Mouse (Mus musculus): ENCODE results near the gene Usp44. TPM values are rescaled to one million over a fixed set of nuclear protein-coding genes. Genes with fewer than 3 reads are reported as not detected.

Gene Usp44
- polyA plus RNA-seq, 1 experiment = 0.26 TPM

- no peaks in the 10 kb centered on the region; the same call in 1 of the 2 replicates for H3K4me1 ChIP-seq (ENCODE audit: control insufficient read depth, insufficient read depth, low read length)
- H3K4me3 ChIP-seq (ENCODE audit: insufficient read depth, low read length) = peak overlapping the region; percentile 73
- H3K27ac ChIP-seq (ENCODE audit: insufficient read depth, low read length) = no peak overlapping the region
- TF ChIP-seq POLR2A (IDR thresholded peaks at IDR 0.05; ENCODE audit: low read depth, low read length) (no peak), CTCF (IDR thresholded peaks at IDR 0.05; ENCODE audit: borderline replicate concordance, insufficient read depth, low read length) (no peak)
These were observed 57.2 kb downstream of the Usp44 start for GRCm38 (mm10) chr10:93888590-93888934.

GRCm38 (mm10) chr10:93888935-93889578 lies 57.7 kb downstream of the Usp44 start:
- Histone ChIP-seq H3K4me1 (ENCODE audit: control insufficient read depth, insufficient read depth, low read length) (no peaks in the 10 kb centered on the region; the same call in 1 of the 2 replicates), H3K4me3 (ENCODE audit: insufficient read depth, low read length) (peak overlapping the region; percentile 73), H3K27ac (ENCODE audit: insufficient read depth, low read length) (peak overlapping the region; percentile 55)
- no peak for TF ChIP-seq POLR2A (IDR thresholded peaks at IDR 0.05; ENCODE audit: low read depth, low read length)

- no peak for TF ChIP-seq CTCF (IDR thresholded peaks at IDR 0.05; ENCODE audit: borderline replicate concordance, insufficient read depth, low read length)
- TF ChIP-seq POLR2A (IDR thresholded peaks at IDR 0.05; ENCODE audit: low read depth, low read length) = peak; percentile 86
- H3K4me1 ChIP-seq (ENCODE audit: control insufficient read depth, insufficient read depth, low read length) = no peaks in the 10 kb centered on the region; the same call in 1 of the 2 replicates
- H3K4me3 ChIP-seq (ENCODE audit: insufficient read depth, low read length) = peak overlapping the region; percentile 73
- H3K27ac ChIP-seq (ENCODE audit: insufficient read depth, low read length) = peak overlapping the region; percentile 55
These were observed 58.2 kb downstream of the Usp44 start for GRCm38 (mm10) chr10:93889579-93889950.

DNA sequence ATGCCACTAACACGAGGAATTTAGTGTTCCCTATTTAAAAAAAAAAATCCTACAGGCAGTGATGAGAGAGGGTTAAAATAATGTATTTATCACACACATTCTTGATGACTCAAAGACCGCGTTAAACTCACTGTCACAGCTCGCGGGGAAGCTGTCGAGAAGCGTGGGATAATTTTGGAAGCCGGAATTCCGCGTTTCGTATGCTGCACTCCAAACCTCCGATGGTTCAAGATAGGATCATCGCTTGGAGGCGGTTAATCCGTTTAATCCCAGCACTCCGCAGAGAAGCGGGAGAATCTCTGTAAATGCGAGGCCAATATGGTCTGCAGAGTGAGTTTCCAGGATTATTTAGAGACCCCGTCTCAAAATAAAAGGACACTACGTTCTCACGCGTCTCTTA lies 58.6 kb downstream of the Usp44 start:
- peak overlapping the region; percentile 73 for H3K4me3 ChIP-seq (ENCODE audit: insufficient read depth, low read length)
- TF ChIP-seq CTCF (IDR thresholded peaks at IDR 0.05; ENCODE audit: borderline replicate concordance, insufficient read depth, low read length) = no peak
- TF ChIP-seq POLR2A (IDR thresholded peaks at IDR 0.05; ENCODE audit: low read depth, low read length) = no peak

DNA sequence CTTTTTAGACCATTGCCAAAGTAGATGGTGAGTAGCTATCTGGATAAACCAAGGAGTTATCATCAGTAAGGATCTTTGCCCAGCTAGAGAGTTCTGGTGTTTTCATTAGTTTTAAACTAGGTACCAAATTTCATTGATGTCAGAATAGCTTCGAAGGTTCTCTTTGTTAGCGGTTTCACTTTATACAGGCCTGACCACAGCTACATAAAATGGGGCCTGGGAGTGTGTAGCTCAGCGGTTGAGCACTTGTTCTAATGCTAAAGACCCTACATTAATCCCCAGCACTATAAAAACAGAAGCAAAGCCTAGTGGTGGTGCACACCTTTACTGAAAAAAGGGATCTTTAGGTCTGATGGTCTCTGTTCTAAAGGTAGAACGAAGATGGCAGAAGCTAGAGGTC lies 59.2 kb downstream of the Usp44 start:
- Histone ChIP-seq H3K4me1 (ENCODE audit: control insufficient read depth, insufficient read depth, low read length) (no peaks in the 10 kb centered on the region; the same call in 1 of the 2 replicates), H3K4me3 (ENCODE audit: insufficient read depth, low read length) (no peak overlapping the region; the same call in 1 of the 2 replicates), H3K27ac (ENCODE audit: insufficient read depth, low read length) (peak overlapping the region; percentile 30; the same call in 1 of the 2 replicates)
- no peak for TF ChIP-seq CTCF (IDR thresholded peaks at IDR 0.05; ENCODE audit: borderline replicate concordance, insufficient read depth, low read length)
- TF ChIP-seq POLR2A (IDR thresholded peaks at IDR 0.05; ENCODE audit: low read depth, low read length) = no peak

More for the DNA sequence above, 58.6 kb downstream of the Usp44 start:
- H3K4me1 ChIP-seq (ENCODE audit: control insufficient read depth, insufficient read depth, low read length) = no peaks in the 10 kb centered on the region; the same call in 1 of the 2 replicates
- peak overlapping the region; percentile 55; the same call in 1 of the 2 replicates for H3K27ac ChIP-seq (ENCODE audit: insufficient read depth, low read length)

DNA sequence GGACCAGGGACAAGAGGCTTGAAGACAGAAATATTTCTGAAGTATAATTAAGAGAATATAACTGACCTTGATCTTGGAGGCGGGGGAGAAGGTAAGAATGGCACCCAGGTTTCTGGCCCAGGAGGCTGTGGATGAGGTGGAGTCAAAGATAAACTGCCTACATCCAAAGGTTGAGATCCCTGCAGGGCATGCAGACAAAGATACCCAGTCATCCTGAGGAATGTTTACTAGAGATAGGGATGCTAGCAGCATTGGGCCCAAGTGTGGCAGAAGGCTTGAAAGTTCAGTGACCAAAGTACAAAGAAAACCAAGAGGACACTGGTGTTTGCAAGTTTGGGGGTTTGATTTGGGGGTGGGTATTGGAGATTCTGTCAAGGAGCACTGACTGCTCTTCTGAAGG lies 59.7 kb downstream of the Usp44 start:
- Histone ChIP-seq H3K4me1 (ENCODE audit: control insufficient read depth, insufficient read depth, low read length) (no peaks in the 10 kb centered on the region; the same call in 1 of the 2 replicates), H3K27ac (ENCODE audit: insufficient read depth, low read length) (no peak overlapping the region), H3K4me3 (ENCODE audit: insufficient read depth, low read length) (no peak overlapping the region)
- TF ChIP-seq POLR2A (IDR thresholded peaks at IDR 0.05; ENCODE audit: low read depth, low read length) = no peak
- no peak for TF ChIP-seq CTCF (IDR thresholded peaks at IDR 0.05; ENCODE audit: borderline replicate concordance, insufficient read depth, low read length)

GRCm38 (mm10) chr10:93892551-93892950 lies 61.2 kb downstream of the Usp44 start:
- no peak for TF ChIP-seq POLR2A (IDR thresholded peaks at IDR 0.05; ENCODE audit: low read depth, low read length)
- TF ChIP-seq CTCF (IDR thresholded peaks at IDR 0.05; ENCODE audit: borderline replicate concordance, insufficient read depth, low read length) = no peak
- H3K27ac ChIP-seq (ENCODE audit: insufficient read depth, low read length) = no peak overlapping the region
- H3K4me1 ChIP-seq (ENCODE audit: control insufficient read depth, insufficient read depth, low read length) = no peaks in the 10 kb centered on the region; the same call in 1 of the 2 replicates
- no peak overlapping the region for H3K4me3 ChIP-seq (ENCODE audit: insufficient read depth, low read length)

GRCm38 (mm10) chr10:93897043-93897646 lies 65.8 kb downstream of the Usp44 start, which contains the start of gene Metap2:
Gene Metap2 (minus strand): TSS chr10:93897093.
- H3K27ac ChIP-seq (ENCODE audit: insufficient read depth, low read length) = no peak within 1 kb of the TSS
- H3K4me1 ChIP-seq (ENCODE audit: control insufficient read depth, insufficient read depth, low read length) = no peaks in the 10 kb centered on the region
- TF ChIP-seq POLR2A (IDR thresholded peaks at IDR 0.05; ENCODE audit: low read depth, low read length) = no peak
- TF ChIP-seq CTCF (IDR thresholded peaks at IDR 0.05; ENCODE audit: borderline replicate concordance, insufficient read depth, low read length) = no peak
- no peak within 1 kb of the TSS for H3K4me3 ChIP-seq (ENCODE audit: insufficient read depth, low read length)

DNA sequence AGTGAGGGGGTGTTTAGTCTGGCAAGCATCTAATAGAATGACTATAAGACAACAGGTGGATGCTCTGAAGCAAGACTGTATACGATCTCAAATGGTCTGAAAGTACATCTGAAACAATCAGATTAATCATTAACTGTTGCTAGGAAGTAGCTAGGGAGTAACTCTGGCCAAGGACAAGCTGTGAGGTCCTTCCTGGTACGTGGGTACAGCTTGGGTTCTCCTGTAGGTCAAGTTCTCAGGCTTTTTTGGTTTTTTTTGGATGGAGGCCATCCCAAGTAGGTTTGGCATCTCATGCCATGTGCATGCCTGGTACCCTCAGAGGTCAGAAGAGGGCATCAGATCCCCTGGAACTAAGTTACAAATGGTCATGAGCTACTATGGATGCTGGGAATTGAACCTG lies 67.9 kb downstream of the Usp44 start:
- no peak overlapping the region for H3K27ac ChIP-seq (ENCODE audit: insufficient read depth, low read length)
- H3K4me3 ChIP-seq (ENCODE audit: insufficient read depth, low read length) = no peak overlapping the region
- TF ChIP-seq POLR2A (IDR thresholded peaks at IDR 0.05; ENCODE audit: low read depth, low read length) = no peak
- TF ChIP-seq CTCF (IDR thresholded peaks at IDR 0.05; ENCODE audit: borderline replicate concordance, insufficient read depth, low read length) = no peak
- no peaks in the 10 kb centered on the region for H3K4me1 ChIP-seq (ENCODE audit: control insufficient read depth, insufficient read depth, low read length)

DNA sequence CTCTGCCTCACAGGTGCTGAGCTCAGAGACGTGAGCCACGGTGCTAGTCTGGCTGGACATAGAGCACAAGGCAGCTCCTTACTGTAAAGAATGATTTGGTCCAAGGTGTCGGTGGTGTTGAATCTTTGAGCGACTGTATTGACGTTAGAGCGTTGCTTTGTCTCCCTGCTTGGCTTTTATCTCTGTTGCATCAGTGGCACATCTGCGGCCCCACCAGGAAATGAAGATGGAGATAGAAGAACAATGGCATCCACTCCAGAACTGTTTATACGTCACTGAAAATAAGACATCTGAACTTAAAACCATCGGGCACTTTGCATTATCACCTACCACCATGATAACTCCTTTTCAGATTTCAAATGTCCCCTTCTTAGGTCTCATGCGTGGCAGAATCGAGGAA lies 68.6 kb downstream of the Usp44 start:
- Histone ChIP-seq H3K27ac (ENCODE audit: insufficient read depth, low read length) (no peak overlapping the region), H3K4me3 (ENCODE audit: insufficient read depth, low read length) (no peak overlapping the region), H3K4me1 (ENCODE audit: control insufficient read depth, insufficient read depth, low read length) (no peaks in the 10 kb centered on the region)
- TF ChIP-seq CTCF (IDR thresholded peaks at IDR 0.05; ENCODE audit: borderline replicate concordance, insufficient read depth, low read length) (no peak), POLR2A (IDR thresholded peaks at IDR 0.05; ENCODE audit: low read depth, low read length) (no peak)

Data from embryonic fibroblast, embryonic 13.5 days (primary cell).